Mouse (Mus musculus): ENCODE data around the gene Hras.

Hras gene

DNA sequence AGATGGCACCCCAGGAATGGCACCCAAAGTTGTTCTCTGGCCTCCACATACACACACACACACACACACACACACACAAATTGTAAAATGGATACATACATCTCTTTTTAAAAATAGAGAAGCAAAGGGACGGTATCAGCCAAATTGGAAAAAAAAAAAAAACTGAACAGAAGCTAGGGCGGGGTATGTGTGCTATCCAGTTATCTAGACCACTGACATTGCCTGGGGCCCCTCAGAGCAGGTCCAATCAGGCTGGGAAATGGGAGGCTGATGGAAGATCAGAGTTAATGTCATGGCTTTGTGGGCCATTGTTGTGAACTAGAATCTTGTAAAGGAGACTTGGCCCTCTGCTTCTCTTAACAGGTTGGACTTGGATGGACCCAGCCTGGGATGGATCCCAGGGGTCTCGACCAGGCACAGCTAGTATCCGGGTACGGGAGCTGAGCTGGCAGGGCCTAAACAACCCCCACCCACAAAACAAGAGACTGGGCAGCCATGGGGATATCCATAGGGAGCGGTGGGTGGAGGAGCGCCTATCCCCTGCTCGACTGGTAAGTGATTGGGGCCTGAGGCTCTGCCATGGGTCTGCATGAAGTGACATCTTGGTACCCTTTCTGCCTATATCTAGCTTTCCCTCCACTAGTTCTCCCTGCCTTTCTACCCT, 2.9 kb upstream of the Hras start:
- no peak for TF ChIP-seq GATA4 (IDR thresholded peaks at IDR 0.05; ENCODE audit: insufficient replicate concordance, low read length)

DNA sequence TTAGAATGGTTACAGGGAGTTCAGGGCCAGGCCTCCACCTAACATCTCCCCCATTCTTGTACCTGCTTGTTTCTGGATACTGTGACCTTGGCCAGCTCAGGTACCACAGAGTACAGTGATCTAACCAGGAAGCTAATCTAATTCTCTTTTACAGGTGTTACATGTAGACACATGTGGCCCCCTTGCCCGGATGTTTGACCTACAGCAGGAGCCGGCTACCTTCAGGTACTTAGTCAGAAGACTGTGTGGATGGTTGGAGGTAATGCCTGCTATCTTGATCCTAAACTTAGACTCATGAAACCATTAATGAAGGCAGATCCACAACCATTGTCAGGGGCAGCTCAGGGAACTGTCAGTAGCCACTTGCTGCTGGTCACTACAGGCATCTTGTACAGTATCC, 1.9 kb upstream of the Hras start:
- no peak for TF ChIP-seq GATA4 (IDR thresholded peaks at IDR 0.05; ENCODE audit: insufficient replicate concordance, low read length)

DNA sequence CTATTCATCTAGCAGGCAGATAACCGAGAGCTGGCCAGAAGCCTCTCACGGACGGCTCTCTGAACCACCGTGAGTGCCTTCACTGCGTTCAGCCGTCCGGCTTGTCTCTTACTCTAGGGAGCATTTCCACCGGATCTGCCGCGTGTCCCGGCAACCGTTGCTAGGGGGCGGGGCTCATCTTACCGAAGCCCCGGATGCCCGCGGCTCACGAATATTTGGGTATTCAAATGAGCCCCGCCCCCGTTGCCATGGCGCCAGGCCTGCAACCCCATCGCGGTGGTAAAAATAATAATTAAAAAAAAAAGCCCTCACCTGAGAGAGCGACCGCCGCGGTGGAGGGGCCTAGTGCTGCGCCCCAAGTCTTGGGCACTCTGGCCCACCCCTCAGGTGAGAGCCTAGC, 1.0 kb upstream of the Hras start:
- TF ChIP-seq GATA4 (IDR thresholded peaks at IDR 0.05; ENCODE audit: insufficient replicate concordance, low read length): no peak

DNA sequence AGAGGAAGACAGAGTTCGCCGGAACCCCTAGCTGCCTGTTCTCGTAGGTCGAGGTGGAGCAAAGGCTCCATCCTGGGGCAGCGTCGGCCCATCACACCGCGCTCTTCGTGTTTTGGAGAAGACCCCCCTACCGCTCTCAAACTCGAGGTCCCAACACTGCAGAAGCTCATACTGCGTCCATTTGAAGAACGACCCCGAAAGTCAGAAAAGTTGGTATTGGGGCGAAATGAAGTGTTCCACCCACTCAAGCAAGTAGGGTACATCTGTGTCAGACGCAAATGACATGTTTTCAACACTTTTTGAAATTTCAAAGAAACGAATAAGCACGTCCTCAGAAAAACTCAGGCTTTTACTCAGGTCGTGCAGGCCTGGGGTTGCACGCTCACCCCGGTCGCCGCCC, 604 bp upstream of the Hras start:
- TF ChIP-seq GATA4 (IDR thresholded peaks at IDR 0.05; ENCODE audit: insufficient replicate concordance, low read length): no peak

DNA sequence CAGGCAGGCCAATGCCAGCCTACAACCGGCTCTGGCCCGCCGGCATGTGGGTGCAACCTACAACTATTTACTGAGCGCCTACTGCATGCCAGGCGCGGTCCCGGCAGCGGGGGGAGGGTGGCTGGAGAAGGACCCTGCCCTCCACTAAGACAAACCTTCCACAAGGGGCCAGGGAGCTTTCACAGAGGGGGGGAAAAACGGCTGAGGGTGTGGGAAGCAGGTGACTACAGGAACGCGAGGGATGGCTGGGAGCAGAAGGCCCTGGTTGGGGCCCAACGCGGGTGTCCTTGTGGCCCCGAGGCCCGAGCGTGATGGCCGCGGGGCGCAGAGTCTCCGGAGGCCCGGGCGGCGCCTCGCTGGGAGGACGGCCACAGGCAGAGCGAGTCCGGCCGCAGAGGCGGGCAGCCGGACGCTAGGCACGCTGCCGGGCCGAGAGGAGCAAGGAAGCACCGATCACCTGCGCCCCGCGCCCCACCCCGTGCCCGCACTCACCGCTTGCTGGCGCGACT, 403 bp downstream of the Hras start:
- no peak for TF ChIP-seq GATA4 (IDR thresholded peaks at IDR 0.05; ENCODE audit: insufficient replicate concordance, low read length)

DNA sequence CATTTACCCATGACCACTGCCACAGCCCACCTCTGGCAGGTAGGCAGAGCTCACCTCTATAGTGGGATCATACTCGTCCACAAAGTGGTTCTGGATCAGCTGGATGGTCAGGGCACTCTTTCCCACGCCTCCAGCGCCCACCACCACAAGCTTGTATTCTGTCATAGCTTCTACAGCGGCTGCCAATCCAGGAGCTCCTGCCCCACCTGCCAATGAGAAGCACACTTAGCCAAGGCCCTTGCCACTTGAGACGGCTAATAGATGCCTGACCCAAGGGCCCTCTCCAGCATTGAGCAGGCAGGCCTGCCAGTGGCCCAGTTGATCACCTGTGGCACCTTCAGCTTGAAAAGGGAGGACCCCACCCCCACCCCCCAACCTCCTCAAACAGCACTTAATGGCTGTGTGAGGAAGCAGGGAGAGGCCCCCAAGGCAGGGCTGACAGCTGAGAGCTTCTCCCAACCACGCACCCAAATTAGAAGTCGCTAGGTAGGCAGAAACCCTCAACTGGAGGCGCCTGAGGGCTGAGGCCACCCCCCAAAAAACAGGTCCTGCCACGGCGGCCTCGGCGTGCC, 943 bp downstream of the Hras start:
- TF ChIP-seq GATA4 (IDR thresholded peaks at IDR 0.05; ENCODE audit: insufficient replicate concordance, low read length): no peak

DNA sequence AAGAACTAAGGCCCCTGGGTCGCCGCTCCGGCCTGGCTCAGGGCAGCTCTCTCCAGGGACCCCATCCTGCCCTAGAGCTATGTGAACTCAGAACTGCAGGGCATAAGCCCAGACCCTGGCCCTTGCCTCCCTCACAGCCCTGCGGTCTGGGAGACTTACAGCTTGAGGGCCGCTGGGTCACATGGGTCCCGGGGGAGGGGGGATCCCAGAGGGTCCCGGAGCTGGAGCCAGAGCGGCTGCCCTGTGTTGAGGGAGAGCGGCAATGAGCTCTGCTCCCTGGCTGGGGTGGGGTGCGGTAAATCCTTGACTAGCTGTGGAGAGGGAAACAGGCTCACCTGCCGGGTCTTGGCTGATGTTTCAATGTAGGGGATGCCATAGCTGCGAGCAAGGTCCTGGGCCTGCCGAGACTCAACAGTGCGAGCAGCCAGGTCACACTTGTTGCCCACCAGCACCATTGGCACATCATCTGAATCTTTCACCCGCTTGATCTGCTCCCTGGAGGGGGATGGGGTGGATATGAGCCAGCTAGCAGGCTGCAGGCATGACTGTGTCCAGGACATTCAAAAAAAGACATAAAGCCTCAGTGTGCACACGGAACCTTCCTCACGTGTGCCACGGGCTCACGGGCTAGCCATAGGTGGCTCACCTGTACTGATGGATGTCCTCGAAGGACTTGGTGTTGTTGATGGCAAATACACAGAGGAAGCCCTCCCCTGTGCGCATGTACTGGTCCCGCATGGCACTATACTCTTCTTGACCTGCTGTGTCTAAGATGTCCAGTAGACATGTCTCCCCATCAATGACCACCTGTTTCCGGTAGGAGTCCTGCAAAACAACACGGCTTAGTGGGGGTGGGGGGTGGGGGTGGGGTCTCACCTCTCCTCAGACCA, 1.8 kb downstream of the Hras start:
- TF ChIP-seq GATA4 (IDR thresholded peaks at IDR 0.05; ENCODE audit: insufficient replicate concordance, low read length): no peak

DNA sequence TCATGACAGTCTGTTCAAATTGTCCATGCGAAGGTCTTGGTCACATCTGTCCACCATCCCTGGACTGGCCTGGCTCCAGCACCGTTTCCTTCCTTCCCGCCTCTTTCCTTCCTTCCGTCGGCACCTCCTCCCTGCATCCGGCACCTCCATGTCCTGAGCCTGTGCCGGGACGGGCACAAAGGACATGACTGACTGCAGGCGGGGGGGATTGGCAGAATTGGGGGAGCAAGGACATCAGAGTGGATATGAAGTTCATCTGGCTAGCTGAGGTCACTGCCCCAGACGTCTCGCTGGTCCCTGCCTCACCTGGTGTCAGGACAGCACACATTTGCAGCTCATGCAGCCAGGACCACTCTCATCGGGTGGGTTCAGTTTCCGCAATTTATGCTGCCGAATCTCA, 2.8 kb downstream of the Hras start:
- TF ChIP-seq GATA4 (IDR thresholded peaks at IDR 0.05; ENCODE audit: insufficient replicate concordance, low read length): no peak

DNA sequence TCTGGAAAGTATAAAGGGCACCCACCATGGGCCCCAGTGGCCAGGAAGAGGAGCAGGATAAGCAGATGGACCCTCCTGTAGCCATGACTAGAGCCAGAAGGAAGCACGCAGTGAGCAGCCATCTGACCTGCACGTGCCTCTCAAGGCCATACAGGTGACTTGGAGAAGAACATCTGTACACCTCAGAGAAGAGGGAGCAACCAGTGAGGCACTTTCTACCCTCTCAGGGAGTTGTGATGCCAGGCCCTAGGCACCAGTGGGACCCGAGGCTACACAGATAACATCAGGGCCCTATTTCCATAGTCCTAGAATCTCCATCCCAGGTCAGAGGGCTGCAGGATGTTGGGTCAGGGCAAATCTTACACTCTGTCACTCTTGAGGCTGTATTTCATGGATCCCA, 3.6 kb downstream of the Hras start:
- TF ChIP-seq GATA4 (IDR thresholded peaks at IDR 0.05; ENCODE audit: insufficient replicate concordance, low read length): no peak

DNA sequence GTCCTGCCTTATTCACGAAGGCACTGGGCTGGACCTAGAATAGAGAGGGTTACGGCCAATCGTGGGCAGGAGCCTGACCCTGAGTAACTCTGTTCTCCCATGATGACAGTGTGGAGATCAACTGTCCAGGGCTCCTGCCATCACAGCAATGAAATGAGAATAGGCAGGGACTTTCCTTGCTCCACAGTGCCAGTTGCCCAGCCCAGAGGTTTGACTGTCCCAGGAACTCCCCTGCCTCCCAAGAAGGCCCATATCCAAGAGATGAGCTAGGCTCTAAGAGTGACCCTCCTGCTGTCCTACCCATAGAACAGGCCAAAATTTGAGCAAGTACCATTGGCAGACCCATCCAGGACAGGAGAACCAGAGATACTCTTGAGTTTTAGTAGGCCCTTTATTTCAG, 5.1 kb downstream of the Hras start:
- no peak for TF ChIP-seq GATA4 (IDR thresholded peaks at IDR 0.05; ENCODE audit: insufficient replicate concordance, low read length)

DNA sequence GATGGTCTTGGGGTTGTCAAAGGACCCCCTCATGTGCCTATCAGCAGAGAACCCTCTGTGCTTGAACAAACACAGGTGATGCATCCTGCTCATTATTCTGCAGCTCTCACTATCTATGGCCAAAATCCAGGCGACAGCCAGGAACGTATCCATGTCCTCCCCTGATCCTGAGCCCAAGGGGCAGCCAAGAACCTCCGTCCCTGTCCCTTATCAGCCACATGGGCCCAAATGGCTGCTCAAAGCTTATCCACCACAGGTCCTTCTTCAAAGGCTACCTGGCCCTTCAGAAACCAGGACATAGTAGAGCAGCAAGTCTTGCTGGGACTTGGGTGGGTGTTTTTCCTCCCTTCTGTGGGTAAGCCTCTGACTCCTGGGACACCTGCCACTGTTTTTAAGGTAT, 5.6 kb downstream of the Hras start:
- no peak for TF ChIP-seq GATA4 (IDR thresholded peaks at IDR 0.05; ENCODE audit: insufficient replicate concordance, low read length)

DNA sequence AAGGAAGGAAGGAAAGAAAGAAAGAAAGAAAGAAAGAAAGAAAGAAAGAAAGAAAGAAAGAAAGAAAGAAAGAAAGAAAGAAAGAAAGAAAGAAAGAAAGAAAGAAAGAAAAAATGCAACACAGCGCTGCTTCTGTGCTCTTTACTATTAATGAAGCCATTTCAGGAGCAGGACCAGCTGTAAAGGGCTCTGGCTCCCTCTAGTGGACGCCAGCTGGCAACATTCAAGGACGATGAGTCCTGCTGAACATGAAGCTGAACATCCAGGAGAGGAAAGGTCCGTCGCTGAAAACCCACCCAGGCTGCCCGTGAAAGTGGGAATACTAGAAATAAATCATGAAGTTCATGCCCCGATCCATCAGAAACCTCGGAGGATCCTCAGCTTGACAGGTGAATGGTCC, 17.6 kb downstream of the Hras start:
- no peak for TF ChIP-seq GATA4 (IDR thresholded peaks at IDR 0.05; ENCODE audit: insufficient replicate concordance, low read length)

DNA sequence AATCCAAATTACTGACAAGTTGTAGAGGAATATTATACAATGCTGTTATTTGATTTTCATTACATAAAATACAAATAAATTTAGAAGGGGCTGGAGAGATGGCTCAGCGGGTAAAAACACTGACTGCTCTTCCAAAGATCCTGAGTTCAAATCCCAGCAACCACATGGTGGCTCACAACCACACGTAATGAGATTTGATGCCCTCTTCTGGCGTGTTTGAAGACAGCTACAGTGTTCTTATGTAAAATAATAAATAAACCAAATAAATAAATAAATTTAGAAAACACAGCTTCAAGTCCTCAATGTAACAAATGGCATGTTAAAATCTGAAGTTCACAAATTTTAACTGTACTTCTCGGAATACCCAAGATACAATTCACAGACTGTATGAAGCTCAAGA, 18.7 kb downstream of the Hras start:
- no peak for TF ChIP-seq GATA4 (IDR thresholded peaks at IDR 0.05; ENCODE audit: insufficient replicate concordance, low read length)

DNA sequence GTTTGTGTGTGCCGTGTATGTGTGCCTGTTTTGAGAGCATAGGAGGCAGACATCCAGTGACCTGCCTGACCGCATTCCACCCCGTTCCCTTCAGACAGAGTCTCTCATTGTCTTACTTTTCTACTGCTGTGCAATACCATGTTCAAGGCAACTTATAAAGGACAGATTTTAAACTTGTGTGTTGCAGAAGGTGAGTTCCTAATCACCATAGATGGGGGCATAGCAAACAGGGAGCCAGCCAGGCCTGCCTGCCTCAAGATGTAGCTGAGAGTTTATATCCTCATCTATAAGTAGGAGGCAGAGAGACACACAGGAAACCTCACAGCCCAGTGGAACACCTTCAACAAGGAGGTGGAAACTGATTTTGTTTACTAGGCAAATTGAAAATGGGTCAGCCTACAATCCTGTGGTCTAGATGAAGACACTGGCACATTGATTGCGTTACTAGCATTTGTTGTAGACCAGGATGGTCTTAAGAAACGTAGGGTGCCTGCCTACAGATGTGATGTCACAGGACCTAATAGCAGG, 20.4 kb downstream of the Hras start:
- no peak for TF ChIP-seq GATA4 (IDR thresholded peaks at IDR 0.05; ENCODE audit: insufficient replicate concordance, low read length)

DNA sequence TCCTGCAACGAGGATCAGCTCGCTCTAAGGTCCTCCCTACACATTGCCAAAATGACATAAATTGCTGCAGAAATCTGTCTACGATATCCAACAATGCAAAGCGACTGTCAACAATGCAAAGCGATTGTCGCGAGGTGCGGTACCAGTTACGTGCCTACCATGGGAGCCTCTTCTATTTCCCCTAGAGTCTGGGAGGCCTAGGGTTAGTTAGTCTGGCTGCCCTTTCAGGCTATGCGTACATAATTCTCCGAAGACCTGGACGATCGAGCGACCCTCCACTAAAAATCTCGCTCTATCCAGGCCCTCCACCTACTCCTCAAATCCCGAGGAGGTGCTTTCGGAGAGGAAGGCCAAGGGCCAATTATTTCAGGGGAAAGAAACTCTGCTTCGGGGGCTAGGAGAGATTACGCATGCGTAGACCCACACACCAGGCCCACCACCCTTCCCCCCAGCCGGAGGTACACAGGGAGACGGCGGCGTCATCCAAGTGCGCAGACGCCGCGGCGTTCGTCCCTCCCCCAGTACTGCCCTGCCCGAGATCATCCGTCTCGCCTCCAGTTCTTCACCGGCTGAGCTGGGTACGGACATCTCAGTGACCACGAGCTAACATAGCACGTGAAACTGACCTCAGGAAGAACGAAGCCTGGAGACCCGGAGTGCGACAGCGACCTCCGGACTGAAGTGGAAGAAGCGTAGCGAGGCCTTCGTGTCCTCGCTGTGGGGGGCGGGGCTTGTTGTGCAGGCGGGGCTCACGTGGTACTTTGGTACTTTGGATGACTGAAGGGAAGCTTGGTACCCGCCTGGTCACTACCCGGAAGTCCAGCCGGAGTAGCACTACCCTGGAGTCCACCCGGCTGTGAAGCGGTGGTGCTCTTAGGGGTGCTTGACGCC, 21.4 kb downstream of the Hras start, which contains the start of gene Rnh1:
Gene Rnh1, minus strand, starts transcription at position 742 of the 891 bp plus-strand sequence.
- TF ChIP-seq GATA4 (IDR thresholded peaks at IDR 0.05; ENCODE audit: insufficient replicate concordance, low read length): no peak; the same call in 1 of the 2 replicates

Data from liver, adult (tissue).